Mouse (Mus musculus) heart, embryonic 14.5 days (tissue): Measurements from ENCODE around the gene Trim65. TPM values are rescaled to one million over a fixed set of nuclear protein-coding genes. Genes with fewer than 3 reads are reported as not detected.

ENCODE experiments used
- ATAC-seq: fragments of 200-750 bp; cut with Nextera tagmentation; 2 replicates; pipeline ENCODE4 v1.8.0; 2017; ENCODE audit warnings: low read depth, moderate TSS enrichment; ENCODE audit not compliant: insufficient number of reproducible peaks, insufficient read depth, low FRiP score
- H3K27ac ChIP-seq, 2 experiments: fragments of 200-500 bp in 1 of 2; fragments of 300-500 bp in 1 of 2; sonication (generic) in 1 of 2; replicated peaks in 1 of 2; 2 replicates each; pipeline ENCODE4 v1.5.1; 2012 to 2014; ENCODE audit warnings: low read depth in 2 of 2, low read length in 2 of 2, control low read depth in 1 of 2, mild to moderate bottlenecking in 1 of 2, mixed read lengths in 1 of 2; ENCODE audit not compliant: control insufficient read depth in 1 of 2, insufficient read depth in 1 of 2
- H3K27me3 ChIP-seq: fragments of 300-500 bp; sonication (generic); 2 replicates; pipeline ENCODE4 v1.6.1; 2014; ENCODE audit warnings: mild to moderate bottlenecking, low read length, control low read depth; ENCODE audit not compliant: control insufficient read depth, insufficient read depth
- H3K36me3 ChIP-seq: fragments of 300-500 bp; sonication (generic); 2 replicates; pipeline ENCODE4 v1.6.1; 2014; ENCODE audit warnings: mild to moderate bottlenecking, control low read depth, low read length, mixed read lengths; ENCODE audit not compliant: control insufficient read depth, insufficient read depth
- H3K4me1 ChIP-seq, 2 experiments: fragments of 200-500 bp in 1 of 2; fragments of 300-500 bp in 1 of 2; sonication (generic) in 1 of 2; 2 replicates each; pipeline ENCODE4 v1.6.1; 2012 to 2014; ENCODE audit warnings: low read length in 2 of 2, control low read depth in 1 of 2, mixed read lengths in 1 of 2; ENCODE audit not compliant: control insufficient read depth in 2 of 2, insufficient read depth in 2 of 2
- H3K4me2 ChIP-seq: fragments of 300-500 bp; sonication (generic); 2 replicates; pipeline ENCODE4 v1.6.1; 2014; ENCODE audit warnings: mild to moderate bottlenecking, low read length
- H3K4me3 ChIP-seq, 2 experiments: fragments of 200-500 bp in 1 of 2; fragments of 300-500 bp in 1 of 2; sonication (generic) in 1 of 2; 2 replicates each; pipeline ENCODE4 v1.5.1; 2012 to 2014; ENCODE audit warnings: low read length in 2 of 2, mild to moderate bottlenecking in 2 of 2, control low read depth in 1 of 2, low read depth in 1 of 2, moderate library complexity in 1 of 2; ENCODE audit not compliant: control insufficient read depth in 1 of 2, insufficient read depth in 1 of 2
- H3K9ac ChIP-seq: fragments of 300-500 bp; sonication (generic); 2 replicates; pipeline ENCODE4 v1.6.1; 2014; ENCODE audit warnings: mild to moderate bottlenecking, low read length
- H3K9me3 ChIP-seq: fragments of 300-500 bp; sonication (generic); 2 replicates; pipeline ENCODE4 v1.6.1; 2016; ENCODE audit warnings: low read length, control low read depth; ENCODE audit not compliant: control insufficient read depth
- WGBS: fragments of 180-500 bp; shearing (Covaris S2); extraction: QIAGEN DNeasy Blood & Tissue Kit; methylation state at CpG from one replicate; pipeline ENCODE4 v1.1.7; 2014; 5-methylcytosine and 5-hydroxymethylcytosine counted together
- polyA plus RNA-seq: library from polyadenylated mRNA; unstranded; fragments of >200 nt; fragmentation: Nextera tagmentation; extraction: Ambion mirVana; gene quantifications from 2 replicates; pipeline ENCODE4 v1.2.1, GENCODE M21; 2014

Trim65 gene
- polyA plus RNA-seq, 1 experiment from 2014 or later, result 4.8 TPM

DNA sequence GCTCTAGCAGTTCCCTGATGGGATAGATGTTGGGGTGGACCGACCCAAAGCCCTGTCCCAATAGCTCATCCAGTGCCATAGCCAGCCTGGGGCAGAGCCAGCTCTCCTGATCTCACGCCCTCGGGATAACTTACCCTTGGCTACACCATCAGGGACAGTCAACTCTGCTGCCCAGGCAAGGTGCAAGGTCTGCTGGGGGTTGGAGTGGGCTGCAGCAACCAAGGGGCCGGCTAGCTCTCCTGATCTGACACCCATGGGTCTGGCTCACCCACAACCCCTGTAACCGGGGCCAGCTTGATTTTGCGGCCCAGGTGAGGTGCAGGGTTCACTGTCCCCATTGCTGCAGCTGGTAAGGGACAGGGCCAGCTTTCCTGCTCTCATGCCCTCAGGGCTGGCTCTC lies 39.3 kb downstream of the Trim65 start:
- Histone ChIP-seq H3K27ac (no peak overlapping the region), H3K36me3 (no peaks in the 10 kb centered on the region), H3K9me3 (0 out of 2 replicates have a peak, but pooled peaks cover 2% of the 10 kb centered on the region), H3K27me3 (no peaks in the 10 kb centered on the region), H3K9ac (no peak overlapping the region), H3K4me3 (no peak overlapping the region), H3K4me1 (peaks cover 10 to 12% of the 10 kb centered on the region in 2 experiments; a peak in 3 of 4 replicates), H3K4me2 (no peak overlapping the region)
- ATAC-seq, result no peak
- 87% methylated on average over 6 of the region's 6 CpGs for WGBS

DNA sequence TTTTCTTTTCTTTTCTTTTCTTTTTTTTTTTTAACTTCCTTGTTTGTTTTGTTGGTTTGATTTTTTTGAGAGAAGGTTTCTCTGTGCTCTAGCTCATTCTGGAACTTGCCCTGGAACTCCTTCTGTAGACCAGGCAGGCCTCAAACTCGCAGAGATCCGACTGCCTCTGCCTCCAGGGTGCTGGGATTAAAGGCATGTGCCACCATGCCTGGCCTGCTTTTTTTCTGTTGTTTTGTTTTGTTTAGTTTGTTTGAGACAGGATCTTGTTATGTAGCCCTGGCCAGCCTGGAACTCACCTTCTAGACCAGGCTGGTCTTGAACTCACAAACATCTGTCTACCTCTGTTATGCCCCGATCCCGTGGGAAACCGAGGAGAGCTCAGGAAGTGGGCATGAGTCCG lies 41.4 kb downstream of the Trim65 start:
- Histone ChIP-seq H3K27me3 (no peaks in the 10 kb centered on the region), H3K9ac (no peak overlapping the region), H3K4me2 (no peak overlapping the region), H3K36me3 (peaks cover 4% of the 10 kb centered on the region; the same call in 1 of the 2 replicates), H3K9me3 (no peaks in the 10 kb centered on the region), H3K27ac (no peak overlapping the region), H3K4me3 (no peak overlapping the region), H3K4me1 (peaks cover 16 to 21% of the 10 kb centered on the region in 2 experiments)
- ATAC-seq, result no peak
- WGBS, result 85% methylated on average over 6 of the region's 6 CpGs

DNA sequence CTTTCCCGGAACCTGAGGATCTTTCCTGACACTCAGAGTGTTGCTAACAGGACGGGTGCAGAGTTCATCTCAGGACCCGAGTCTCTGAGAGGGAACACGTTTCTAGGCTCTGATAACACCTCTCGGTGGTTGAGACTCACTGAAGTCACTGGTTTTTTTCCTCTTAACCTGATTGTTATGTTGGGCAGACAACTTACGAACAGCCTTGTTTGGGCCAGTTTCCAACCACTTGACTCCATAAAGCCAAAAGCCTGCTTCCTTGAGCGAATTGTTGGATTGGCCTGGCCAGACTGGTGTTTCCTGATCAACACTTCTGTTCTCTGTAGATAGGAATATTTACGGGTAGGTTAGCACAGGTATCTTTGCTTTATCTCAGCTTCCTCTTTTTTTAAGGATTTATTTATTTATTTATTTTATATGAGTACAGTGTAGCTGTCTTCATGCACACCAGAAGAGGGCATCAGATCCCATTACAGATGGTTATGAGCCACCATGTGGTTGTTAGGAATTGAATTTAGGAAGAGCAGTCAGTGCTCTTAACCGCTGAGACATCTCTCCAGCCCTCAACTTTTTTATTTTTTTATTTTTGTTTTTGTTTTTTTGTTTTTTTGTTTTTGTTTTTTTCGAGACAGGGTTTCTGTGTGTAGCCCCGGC lies 42.1 kb downstream of the Trim65 start:
- H3K27ac ChIP-seq, result peak overlapping the region in 1 of 2 experiments; percentile 37; a peak in 1 of 4 replicates
- H3K4me2 ChIP-seq, result no peak overlapping the region
- H3K4me3 ChIP-seq, result no peak overlapping the region
- no peaks in the 10 kb centered on the region for H3K27me3 ChIP-seq
- ATAC-seq, result no peak
- no peaks in the 10 kb centered on the region for H3K9me3 ChIP-seq
- WGBS, result 59% methylated on average over 11 of the region's 11 CpGs
- H3K4me1 ChIP-seq, result peaks cover 12 to 17% of the 10 kb centered on the region in 2 experiments
- no peak overlapping the region for H3K9ac ChIP-seq
- H3K36me3 ChIP-seq, result peaks cover 10% of the 10 kb centered on the region

DNA sequence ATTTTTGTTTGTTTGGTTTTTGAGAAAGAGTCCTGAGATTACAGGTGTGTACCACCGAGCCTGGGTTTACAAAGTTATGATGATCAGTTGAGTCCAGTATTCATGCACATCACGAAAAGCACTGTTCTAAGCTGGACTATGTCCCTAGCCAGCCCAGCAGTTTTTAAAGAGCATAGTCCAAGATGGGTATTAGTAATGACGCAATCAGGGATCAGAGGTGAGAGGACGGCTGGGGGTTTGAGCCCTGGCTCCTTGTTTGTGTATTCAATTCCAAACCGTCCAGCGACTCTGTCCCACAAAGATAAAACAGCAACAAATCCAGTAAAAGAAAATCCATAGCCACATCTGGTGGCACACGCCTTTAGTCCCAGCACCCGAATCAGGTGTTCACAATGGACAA lies 42.7 kb downstream of the Trim65 start:
- Histone ChIP-seq H3K4me2 (peak overlapping the region; percentile 60), H3K27ac (0 out of 4 replicates have a peak overlapping the region, but pooled peaks of 1 of the 2 experiments have one; percentile 37), H3K4me3 (no peak overlapping the region), H3K9me3 (no peaks in the 10 kb centered on the region), H3K4me1 (peaks cover 8 to 16% of the 10 kb centered on the region in 2 experiments), H3K27me3 (no peaks in the 10 kb centered on the region), H3K36me3 (peaks cover 17% of the 10 kb centered on the region), H3K9ac (0 out of 2 replicates have a peak overlapping the region, but pooled peaks have one; percentile 61)
- 71% methylated on average over 8 of the region's 8 CpGs for WGBS
- ATAC-seq, result no peak

DNA sequence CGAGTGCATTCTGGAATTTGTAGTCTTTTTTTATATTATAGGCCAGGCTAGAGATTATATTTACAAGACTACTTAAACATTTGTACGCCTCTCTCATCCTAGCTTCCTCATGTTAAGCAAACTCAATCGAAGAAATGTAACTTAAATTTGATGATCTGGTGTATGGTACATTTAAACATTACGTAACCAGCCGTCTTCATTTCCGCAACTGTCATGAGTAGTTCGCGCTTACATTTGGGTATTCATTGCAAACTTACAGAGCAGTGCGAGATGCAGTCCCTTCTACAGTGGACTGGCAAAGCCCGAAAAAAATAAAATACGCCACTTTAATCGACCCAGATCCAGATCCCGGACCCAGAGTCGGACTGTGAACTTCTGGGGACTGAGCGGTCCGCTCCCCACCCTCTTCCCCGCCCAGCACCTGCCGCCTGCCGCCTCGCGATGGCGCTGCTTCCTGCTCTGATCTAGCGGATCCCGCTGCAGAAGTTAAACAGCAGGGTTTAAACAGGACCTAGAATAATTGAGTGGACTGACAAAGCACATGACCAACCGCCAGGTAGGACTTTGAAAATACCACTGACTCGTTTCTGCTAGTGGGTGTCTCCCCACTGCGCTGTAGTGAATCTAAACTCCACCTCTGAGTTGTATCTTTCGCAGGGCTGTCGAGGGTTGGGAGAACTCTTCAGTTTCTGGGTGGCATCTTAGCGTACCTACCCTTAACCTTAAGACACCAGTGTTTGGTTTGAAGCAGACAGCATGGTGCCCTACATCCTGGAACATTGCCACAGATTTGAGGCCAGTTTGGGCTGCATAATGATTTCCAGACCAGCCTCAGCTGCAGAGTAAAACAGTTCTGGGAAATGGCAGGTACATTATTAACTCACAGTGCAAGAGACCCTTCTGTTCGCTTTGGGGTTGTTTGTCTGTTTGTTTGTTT lies 43.5 kb downstream of the Trim65 start:
- peak overlapping the region; percentile 61 for H3K9ac ChIP-seq
- 4% methylated on average over 31 of the region's 31 CpGs for WGBS
- ATAC-seq, result peak; percentile 63
- H3K36me3 ChIP-seq, result peaks cover 24% of the 10 kb centered on the region
- no peaks in the 10 kb centered on the region for H3K9me3 ChIP-seq
- peak overlapping the region; percentile 60 for H3K4me2 ChIP-seq
- H3K27ac ChIP-seq, result peak overlapping the region; percentile 77 to 89
- no peaks in the 10 kb centered on the region for H3K27me3 ChIP-seq
- H3K4me1 ChIP-seq, result peaks cover 8 to 16% of the 10 kb centered on the region in 2 experiments
- H3K4me3 ChIP-seq, result peak overlapping the region; percentile 44 to 58

DNA sequence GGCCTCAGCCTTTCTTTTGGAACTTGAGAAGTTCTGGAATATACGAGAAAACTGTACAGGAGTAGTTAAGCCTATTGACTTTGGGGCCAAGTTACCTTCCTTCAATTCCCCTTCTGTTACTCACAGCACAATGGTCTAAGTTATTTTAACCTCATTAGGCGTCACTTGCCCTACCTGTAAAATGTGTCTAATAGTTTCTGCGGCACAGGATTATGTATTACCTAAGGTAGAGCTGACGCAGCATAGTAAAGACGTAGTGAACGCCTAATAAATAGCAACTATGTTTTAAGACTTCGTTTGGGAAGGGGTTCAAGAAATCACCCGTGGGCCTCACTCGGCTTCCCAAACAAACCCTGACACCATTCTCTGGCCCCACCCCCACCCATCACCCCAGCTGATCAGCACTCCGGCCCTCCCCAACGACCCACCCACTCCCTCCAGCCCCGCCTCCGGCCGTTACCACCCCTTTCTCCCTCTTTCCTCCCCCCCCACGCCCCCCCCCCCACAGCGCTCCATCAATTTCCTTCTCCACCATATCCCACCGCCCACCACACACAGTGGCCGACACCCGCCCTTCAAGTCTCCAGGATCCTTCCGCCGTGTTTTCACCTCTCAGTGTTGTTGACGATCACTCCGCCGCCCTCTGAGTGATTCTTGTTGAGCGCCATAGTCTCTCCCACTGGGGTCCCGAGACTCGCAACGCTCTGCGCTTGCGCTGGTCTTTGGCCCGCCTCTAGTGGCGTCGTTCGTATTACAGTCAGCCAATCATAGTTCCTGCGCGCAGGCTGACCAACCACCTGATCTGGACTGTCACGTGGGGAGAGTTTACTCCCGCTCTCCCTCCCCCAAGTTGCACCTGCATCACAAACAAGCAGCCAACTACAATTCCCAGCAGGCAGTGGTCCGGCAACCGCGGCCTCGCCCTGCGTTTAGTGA lies 44.4 kb downstream of the Trim65 start, which contains the start of gene Wbp2:
TSS of gene Wbp2 (minus strand) at position 738 of the 936 bp plus-strand sequence.
- Histone ChIP-seq H3K4me1 (peaks cover 8 to 16% of the 10 kb centered on the region in 2 experiments), H3K4me2 (peak within 1 kb of the TSS; percentile 65), H3K9ac (peak within 1 kb of the TSS; percentile 61), H3K4me3 (peak within 1 kb of the TSS; percentile 44 to 72), H3K36me3 (peaks cover 34% of the 10 kb centered on the region), H3K27me3 (no peaks in the 10 kb centered on the region), H3K27ac (peak within 1 kb of the TSS; percentile 77 to 89), H3K9me3 (no peaks in the 10 kb centered on the region)
- 4% methylated on average over 40 of the region's 43 CpGs for WGBS
- ATAC-seq, result peak; percentile 93

DNA sequence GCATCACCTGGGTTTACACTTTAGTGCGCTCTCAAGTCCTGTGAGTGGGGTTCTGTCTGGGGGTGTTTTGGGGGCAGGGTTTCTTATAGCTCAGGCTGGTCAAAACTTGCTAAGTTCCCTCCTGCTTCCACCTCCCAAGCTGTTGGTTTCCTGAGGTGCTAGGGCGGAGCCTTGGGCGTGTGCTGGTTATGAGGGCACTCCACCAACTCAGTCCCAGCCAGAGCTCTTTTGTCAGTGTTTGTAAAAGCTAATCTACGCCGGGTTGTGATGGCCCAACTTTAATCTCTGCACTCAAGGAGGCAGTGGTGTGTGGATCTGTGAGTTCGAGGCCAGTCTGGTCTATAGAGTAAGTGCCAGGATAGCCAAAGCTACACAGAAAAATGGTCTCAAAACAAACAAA lies 46.8 kb downstream of the Trim65 start:
- Histone ChIP-seq H3K9ac (no peak overlapping the region), H3K4me2 (no peak overlapping the region), H3K9me3 (no peaks in the 10 kb centered on the region), H3K4me1 (peaks cover 8 to 17% of the 10 kb centered on the region in 2 experiments), H3K4me3 (no peak overlapping the region), H3K27me3 (no peaks in the 10 kb centered on the region), H3K27ac (no peak overlapping the region), H3K36me3 (peaks cover 57% of the 10 kb centered on the region)
- WGBS, result 85% methylated on average over 6 of the region's 6 CpGs
- no peak for ATAC-seq
